Mouse (Mus musculus) NIH3T3 (cell line): ENCODE data around the gene Pms2.

Experiments used
- DNase-seq: peaks from one replicate; pipeline ENCODE4 v3.0.0-alpha.2; 2012; ENCODE audit warnings: low read depth

The Pms2 gene

DNA sequence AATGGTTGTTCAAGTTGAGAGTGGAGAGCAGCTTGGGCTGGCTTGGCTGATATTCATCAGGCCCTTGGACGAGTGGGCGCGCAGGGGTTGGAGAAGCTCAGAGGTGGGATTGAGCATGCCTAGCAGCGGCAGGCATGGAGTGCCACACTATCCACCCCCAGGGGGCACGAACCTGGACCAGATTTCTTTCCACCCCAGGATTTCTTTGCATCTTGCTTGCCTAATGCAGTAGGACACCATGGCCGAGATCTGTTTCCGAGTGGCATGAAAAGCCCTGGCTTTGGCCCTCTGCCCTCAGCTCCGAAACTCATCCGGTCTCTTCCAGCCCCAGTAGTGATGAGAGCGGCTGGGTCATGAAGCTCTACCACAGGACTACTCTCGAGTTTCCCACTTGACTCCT, 23.6 kb downstream of the Pms2 start:
- DNase-seq, result no peak

DNA sequence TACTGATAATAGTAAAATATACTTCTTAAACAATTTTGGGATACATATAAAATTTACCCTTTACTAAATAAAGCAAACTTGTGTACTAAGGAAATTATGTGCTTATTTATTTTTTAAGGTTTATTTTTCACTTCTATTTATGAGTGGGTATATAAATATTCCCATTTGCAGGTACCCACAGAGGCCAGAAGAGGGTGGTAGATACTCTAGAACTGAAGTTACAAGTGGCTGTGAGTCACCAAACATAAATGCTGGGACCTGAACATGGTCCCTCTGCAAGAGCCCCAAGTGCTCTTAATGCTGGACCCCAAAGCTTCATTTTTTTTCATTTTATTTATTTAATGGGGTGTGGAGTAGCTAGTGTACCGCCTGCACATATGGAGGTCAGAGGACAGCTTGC, 24.1 kb downstream of the Pms2 start:
- DNase-seq, result no peak

DNA sequence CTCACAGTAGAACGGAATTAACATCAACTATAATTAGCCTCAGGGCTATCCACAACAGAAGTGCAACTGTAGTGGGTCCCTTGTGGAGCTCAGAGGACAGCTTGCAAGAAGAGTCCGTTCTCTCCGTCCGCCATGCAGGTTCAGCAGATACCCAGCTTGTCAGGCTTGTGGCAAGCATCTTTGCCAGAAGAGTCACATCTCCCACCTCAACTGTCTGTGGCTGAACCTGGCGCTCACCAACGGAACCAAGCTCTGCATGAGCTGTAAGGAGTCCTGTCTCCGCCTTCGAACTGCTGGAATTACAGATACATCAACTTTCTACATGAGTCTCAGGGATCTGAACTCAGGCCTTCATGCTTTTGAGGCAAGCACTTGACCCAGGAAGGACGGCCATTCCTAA, 26.4 kb downstream of the Pms2 start:
- DNase-seq, result no peak

DNA sequence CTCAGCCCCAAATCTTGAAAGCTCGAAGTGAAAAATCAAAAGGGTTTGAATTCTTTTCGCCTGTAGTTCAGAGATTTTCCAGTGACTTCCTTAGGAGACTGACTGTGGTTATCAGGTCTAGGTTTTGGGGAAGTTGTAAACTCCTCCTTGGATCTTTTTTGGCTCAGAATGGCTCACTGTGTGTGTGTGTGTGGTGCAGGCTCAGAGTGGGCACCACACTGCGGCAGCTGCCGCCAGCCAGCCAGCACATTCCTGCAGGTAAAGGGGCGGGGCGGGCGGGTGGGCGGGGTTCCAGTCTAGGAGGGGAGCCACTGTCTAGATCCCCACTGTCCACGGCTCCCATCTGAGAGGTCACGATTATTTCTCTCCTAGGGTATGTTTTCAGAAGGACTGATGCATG, 31.8 kb downstream of the Pms2 start:
- DNase-seq, result no peak

DNA sequence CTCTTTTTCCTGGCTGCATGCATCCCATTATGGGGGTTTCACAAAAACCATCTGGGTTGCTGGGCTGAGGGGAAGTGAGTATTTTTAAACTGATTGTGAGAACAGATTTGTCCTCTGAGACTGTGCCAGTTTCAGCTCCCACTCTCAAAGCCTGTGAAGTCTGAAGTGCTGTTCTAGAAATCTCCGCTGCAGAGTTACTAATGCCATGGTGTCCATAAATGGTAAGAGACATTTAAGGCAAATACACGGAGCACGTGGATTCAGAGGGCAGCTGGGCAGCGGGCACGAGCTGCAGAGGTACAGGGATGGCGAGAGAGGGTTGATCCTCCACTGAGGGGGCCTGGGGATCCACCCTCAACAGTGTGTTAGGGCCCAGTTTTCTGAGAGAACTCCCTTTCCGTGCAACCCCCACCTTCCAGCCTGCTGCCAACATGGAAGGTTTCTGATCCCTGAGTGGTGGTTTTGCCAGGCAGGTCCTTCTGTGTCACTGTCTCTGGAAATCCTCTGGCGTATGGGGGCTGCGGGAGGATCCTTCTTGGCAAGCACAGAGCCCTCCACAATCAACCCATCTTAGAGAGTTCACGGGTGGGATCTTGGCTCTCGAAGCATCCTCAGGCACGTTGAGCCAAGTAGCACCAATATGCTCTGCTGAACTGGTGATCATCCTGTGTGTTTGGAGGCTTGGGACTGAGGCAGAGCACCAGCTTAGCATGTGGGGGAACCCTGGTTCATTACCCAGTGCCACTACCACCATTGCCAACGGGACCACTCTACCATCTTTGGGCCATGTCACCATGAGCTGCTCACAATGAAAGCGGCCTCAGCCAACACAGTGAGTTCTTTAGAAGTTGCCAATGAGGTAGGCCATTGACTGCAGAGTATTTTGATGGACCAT, 33.7 kb downstream of the Pms2 start:
- no peak for DNase-seq

DNA sequence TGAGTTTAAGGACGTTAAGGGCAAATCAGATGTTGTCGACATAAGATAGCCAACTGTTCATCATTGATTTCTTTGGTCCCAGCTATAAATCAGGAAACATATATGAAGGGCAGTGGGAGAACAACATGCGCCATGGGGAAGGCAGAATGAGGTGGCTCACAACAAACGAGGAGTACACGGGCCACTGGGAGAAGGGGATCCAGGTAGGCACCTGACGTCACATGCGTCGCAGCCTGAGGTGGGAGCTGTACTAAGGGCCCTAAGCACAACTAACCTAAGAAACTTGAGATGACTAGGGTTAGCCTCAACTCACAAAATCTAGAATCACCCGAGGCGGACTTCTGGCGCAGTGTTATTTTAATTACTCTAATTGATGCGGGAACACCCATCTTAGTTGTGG, 38.6 kb downstream of the Pms2 start:
- DNase-seq, result no peak

DNA sequence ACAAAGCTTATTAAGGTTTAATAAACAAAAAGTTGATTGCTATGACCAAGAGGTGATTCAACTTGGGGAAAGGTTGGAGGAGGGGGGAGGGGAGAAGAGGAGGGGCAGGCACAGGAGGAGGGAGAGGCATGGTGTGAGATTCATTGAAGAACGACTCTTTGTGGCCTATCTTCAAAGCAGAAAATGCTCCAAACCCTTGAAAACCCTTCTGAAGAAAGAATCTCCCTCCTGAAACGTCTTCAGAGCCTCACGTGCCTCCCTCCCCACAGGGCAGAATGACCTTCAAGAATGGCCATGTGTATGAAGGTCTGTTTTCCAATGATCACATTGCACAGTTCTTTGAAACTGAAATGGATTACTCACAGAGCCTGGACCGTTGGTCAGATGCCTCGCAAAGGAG, 40.3 kb downstream of the Pms2 start:
- no peak for DNase-seq

DNA sequence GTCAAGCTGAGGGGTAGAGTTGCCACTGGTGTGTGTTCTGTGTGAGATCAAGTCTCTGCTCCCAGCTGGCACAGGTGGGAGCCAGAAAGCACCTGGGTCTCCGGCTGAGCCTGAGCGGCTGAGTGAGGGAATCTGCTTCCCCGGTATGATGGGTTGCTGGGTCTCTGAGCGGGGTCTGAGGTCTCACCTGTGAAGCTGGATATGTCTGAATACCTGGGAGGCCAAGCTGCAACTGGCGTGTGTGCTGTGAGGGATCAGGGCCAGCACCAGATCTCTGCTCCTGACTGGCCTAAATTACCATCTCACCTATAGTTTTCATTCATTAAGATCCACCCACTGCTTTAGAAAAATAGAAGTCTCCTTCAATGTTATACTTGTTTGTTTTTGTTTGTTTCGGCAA, 47.3 kb downstream of the Pms2 start:
- DNase-seq, result no peak

DNA sequence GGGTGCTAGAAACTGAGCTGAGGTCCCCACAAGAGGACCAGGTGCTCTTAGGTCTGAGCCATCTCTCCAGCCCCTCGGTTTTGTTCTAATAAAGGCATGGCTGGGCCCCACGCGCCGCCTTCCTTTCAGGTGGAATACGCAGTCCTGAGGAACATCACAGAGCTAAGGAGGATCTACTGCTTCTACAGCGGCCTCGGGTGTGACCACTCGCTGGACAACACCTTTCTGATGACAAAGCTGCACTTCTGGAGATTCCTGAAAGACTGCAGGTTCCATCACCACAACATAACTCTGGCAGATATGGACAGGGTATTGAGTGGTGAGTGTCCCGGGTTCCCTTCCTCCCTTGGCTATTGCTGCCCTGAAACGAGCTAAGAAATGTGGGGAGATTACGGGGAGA, 49.8 kb downstream of the Pms2 start:
- no peak for DNase-seq

DNA sequence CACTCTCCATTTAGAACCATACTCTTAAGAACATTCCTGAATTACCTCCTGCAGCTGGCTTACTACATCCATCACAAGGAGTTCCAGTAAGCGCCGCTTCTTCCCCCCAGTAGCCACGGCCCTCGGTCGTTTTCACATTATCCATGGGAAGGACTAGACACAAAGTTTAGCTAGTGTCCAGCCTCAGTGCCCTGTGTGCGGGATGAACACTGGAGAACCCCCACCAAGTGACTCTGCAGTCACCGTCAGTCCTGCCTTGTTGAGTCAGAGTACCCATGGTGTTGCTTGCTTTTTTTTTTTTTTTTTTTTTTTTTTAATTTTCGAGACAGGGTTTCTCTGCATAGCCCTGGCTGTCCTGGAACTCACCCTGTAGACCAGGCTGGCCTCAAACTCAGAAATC, 51.4 kb downstream of the Pms2 start:
- DNase-seq, result no peak

DNA sequence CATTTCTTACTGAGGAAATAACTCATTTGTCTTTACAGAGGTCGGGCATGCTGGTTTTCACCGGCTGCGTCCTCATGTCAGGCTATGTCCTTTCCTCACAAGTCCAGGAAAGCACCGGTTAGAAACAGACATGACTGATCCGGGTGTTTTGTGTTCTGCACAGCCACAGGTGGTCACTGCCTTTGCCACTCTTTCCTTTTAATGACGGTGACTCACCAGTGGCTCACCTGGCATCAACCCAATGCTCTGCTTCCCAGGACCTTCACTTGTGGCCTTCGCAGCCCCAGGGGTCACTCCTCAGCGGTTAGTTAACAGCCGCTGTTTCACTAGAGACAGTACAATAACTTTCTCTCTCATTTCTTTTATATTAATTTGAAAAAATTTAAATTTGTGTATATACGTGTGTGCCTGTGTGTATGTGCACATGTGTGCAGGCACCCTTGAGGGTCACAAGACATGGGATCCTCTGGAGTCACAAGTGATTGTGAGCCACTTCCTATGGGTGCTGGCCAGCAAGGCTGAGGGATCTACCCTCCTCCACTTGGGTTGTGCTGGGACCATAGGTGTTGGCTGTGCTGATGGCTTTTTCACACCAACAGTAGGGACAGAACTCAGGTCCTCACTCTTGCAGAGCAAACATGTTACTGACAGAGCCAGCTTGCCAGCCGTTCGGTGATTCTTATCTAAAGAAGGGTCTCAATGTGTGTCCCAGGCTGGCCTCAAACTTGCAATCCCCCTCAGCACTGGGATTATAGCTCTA, 56.0 kb downstream of the Pms2 start:
- DNase-seq, result peak; percentile 14

DNA sequence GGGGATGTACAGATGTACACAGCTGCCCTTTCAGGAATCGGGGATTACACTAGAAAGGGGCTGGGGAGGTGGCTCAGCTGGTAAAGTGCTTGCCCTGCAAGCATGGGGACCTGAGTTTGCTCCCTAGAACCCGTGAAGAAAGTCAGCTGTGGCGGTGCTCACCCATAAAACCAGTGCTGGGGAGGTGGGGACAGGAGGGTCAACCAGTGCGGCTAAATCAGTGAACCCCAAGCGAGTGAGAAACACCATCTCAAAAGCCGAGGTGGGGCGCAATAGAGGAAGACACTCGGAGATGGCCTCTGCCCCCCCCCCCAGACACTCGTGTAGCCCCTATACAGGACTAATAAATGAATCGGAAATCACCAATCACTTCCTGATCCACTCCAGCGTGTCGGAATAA, 56.9 kb downstream of the Pms2 start:
- DNase-seq, result no peak

DNA sequence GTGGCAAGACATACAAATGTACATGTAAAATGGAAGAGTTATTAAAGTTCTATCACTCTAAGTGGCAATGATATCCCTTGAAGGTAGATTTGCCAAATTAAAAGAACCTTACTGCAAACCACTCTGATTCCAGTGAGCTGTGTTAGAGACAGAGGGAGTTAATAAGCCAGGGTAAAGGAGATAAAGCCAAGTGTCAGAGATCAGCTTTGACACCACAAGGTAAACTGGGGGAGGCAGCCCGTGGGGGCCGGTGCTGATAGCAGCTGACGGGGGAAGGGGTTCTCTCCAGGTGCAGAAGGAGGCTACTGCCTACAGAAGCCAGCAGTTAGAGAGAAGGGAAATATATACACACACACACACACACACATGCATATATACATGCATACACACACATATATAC, 62.9 kb downstream of the Pms2 start:
- no peak for DNase-seq

DNA sequence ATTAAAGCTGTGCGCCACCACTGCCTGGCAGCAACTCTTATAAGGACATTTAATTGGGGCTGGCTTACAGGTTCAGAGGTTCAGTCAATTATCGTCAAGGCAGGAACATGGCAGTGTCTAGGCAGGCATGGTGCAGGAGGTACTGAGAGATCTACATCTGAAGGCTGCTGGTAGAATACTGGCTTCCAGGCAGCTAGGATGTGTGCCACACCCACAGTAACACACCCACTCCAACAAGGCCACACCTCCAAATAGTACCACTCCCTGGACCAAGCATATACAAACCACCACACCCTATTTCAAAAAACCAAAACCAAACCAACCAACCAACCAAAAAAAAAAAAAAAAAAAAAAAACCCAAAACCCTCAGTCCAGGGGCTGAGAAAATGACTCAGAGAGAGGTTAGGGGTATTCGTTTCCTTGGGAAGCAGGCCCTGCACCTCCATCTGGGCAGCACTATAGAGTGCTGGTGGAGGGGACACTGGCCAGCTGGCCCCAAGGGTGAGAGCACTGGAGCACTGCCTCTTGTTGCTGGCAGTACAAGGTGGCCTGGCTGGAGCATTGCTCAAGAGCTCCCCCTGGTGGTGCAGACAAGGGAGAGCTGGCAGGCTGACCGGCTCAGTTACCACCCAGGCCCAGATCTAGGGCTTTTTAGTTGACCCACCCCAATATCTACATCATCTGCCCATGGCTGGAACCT, 65.3 kb downstream of the Pms2 start:
- DNase-seq, result peak; percentile 86

DNA sequence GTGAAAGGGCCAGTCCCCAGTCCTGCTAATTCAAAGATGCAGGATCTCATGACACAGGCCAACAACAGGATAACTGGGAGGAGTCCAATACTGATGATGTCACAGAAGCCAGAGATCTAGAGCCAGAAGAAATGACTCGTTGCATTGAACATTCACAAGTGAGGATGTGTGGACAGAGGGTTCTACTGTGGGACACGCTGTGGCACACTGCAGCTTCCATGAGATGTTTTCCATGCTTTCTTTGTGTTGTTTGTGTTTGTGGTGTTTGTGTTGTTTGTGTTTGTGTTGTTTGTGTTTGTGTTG, 65.8 kb downstream of the Pms2 start:
- DNase-seq, result no peak

DNA sequence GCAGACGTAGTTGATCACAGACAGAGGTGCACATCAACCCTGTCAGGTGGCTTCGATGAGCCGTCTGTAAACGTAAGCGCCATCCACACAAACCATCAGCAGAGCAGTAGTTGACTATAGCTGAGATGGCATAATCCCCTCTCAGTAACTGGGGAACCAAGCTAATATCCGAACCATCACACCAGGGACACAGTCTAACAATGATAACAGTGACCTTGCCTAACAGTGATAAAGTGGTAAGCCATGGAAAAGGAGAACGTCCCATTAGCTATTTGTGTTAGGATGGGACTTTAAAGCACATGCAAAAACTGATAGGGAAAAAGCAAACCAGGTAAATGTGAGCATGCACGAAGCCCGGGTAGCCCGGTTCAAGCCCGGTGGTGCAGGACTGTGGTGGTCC, 66.5 kb downstream of the Pms2 start:
- DNase-seq, result no peak

DNA sequence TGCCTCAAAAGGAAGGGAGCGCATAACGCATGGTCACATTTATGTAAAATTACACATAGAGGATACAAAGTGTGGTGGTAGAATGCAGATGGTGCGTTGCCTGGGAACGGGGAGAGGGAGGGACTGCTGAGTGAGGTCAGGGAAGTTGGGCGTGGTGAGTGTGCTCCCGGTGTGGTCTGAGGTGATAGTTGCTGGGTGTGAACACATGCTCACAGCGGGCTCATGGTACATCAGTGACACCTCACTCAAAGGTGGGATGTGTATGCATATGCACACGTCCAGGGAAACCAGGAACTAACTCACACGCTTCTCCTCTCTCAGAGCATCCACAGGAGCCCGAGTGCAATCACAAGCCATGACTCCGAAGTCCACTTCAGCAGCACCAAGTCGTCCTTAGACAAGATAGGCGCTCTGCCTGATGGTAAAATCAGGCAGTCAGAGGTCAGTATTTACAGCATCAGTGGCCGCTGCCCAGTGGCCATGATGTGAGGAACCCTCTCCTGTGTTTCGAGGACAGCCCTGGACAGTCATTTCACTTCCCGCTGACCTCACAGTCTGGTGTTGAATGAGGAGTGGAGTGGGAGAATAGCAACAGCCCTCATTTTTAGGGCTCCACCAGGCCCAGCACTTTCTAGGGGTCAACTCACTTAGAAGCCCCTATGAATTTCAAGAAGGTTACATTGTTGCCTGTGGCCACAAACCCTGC, 67.1 kb downstream of the Pms2 start:
- DNase-seq, result no peak

DNA sequence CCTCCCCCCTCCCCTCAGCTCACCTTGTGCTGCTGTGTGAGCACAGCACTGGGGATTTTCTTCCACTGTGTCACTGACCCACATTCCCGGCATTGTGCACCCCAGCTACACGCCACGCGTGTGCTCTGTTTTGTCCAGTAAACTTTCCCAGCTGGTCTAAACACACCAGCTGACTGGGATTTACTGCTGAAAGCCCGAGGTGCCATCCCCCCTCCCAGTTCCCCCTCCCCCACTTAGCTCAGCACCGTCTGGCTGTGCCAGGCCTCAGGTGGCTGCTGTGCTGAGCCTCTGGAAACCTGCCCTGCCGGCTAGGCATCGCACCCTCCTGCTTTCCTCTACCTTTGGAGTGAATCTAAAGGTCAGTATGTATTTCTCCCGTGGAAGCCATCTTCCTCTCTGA, 71.1 kb downstream of the Pms2 start:
- DNase-seq, result no peak

DNA sequence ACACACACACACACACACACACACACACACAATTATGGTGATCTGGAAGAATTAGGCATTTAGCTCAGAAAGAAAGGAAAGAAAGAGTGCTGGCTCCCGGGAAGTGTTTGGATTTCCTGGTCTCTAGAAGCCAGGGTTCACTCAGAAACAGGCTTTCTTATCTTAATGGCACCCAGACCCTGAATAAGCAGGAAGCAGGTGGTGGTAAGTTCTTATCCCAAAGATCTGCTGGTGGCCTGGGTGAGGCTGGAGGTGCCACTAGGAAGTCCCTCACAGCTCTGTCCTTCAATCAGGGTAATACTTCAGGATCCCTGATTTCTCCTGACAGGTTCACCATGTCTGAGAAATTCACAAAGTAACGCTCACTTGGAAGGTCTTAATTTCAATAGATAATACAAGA, 72.6 kb downstream of the Pms2 start:
- no peak for DNase-seq
